Mouse (Mus musculus) midbrain, postnatal 0 days (tissue): ENCODE measurements around the gene Epp13. TPM values are rescaled to one million over a fixed set of nuclear protein-coding genes. Genes with fewer than 3 reads are reported as not detected.
"Not testable (repeated sequence)": the region's sequence is repeated elsewhere in the genome, so short reads cannot be mapped to it uniquely, and the experiment has no call there.

Experiments
- ATAC-seq: fragments of 200-750 bp; cut with Nextera tagmentation; 2 replicates; pipeline ENCODE4 v1.8.0; 2017; ENCODE audit warnings: moderate number of reproducible peaks, mild to moderate bottlenecking, moderate TSS enrichment, moderate library complexity; ENCODE audit not compliant: low FRiP score
- DNase-seq: peaks from one replicate; pipeline ENCODE4 v3.0.0-alpha.2; 2015; ENCODE audit warnings: low spot score
- H3K27ac ChIP-seq: fragments of 300-500 bp; sonication (generic); 2 replicates; pipeline ENCODE4 v1.5.1; 2014; ENCODE audit warnings: low read depth, mild to moderate bottlenecking, low read length, mixed read lengths
- H3K27me3 ChIP-seq: fragments of 300-500 bp; sonication (generic); 2 replicates; pipeline ENCODE4 v1.6.1; 2014; ENCODE audit warnings: low read length, control low read depth, mixed read lengths; ENCODE audit not compliant: insufficient read depth
- H3K36me3 ChIP-seq: fragments of 300-500 bp; sonication (generic); 2 replicates; pipeline ENCODE4 v1.6.1; 2014; ENCODE audit warnings: low read length, control low read depth, mixed read lengths; ENCODE audit not compliant: insufficient read depth
- H3K4me1 ChIP-seq: fragments of 300-500 bp; sonication (generic); 2 replicates; pipeline ENCODE4 v1.6.1; 2014; ENCODE audit warnings: mild to moderate bottlenecking, control low read depth, antibody characterized with exemption, low read length, mixed read lengths; ENCODE audit not compliant: insufficient read depth
- H3K4me2 ChIP-seq: fragments of 300-500 bp; sonication (generic); 2 replicates; pipeline ENCODE4 v1.6.1; 2014; ENCODE audit warnings: low read depth, mild to moderate bottlenecking, low read length, mixed read lengths; ENCODE audit not compliant: poor library complexity, severe bottlenecking
- H3K4me3 ChIP-seq: fragments of 300-500 bp; sonication (generic); 2 replicates; pipeline ENCODE4 v1.5.1; 2014; ENCODE audit warnings: low read depth, mild to moderate bottlenecking, low read length, moderate library complexity
- H3K9ac ChIP-seq: fragments of 300-500 bp; sonication (generic); replicated peaks from 2 replicates; pipeline ENCODE4 v1.6.1; 2014; ENCODE audit warnings: mild to moderate bottlenecking, low read length, moderate library complexity, mixed read lengths; ENCODE audit not compliant: poor library complexity, severe bottlenecking
- H3K9me3 ChIP-seq: fragments of 300-500 bp; sonication (generic); 2 replicates; pipeline ENCODE4 v1.6.1; 2016; ENCODE audit warnings: low read length, control low read depth
- CTCF ChIP-seq: IDR thresholded peaks from 2 replicates; pipeline ENCODE4 v1.5.1; 2016; ENCODE audit warnings: antibody characterized with exemption, mild to moderate bottlenecking
- WGBS: fragments of 180-500 bp; shearing (Covaris S2); extraction: QIAGEN DNeasy Blood & Tissue Kit; methylation state at CpG from one replicate; pipeline ENCODE4 v1.1.7; 2014; 5-methylcytosine and 5-hydroxymethylcytosine counted together
- polyA plus RNA-seq: library from polyadenylated mRNA; unstranded; fragments of >200 nt; fragmentation: Nextera tagmentation; extraction: Ambion mirVana; gene quantifications from 2 replicates; pipeline ENCODE4 v1.2.1, GENCODE M21; 2015
- total RNA-seq: library from RNA; depleted of rRNA; stranded (reverse); fragments of >200 nt; gene quantifications from 2 replicates; pipeline ENCODE4 v1.2.3, GENCODE M21; 2014

Epp13 gene
- total and polyA plus RNA-seq, 2 experiments from 2014 or later = 0.39 TPM; not detected in 1

- Histone ChIP-seq H3K27ac (no peak overlapping the region), H3K4me3 (no peak overlapping the region), H3K27me3 (no peaks in the 10 kb centered on the region), H3K4me1 (no peaks in the 10 kb centered on the region), H3K4me2 (no peak overlapping the region), H3K9me3 (no peaks in the 10 kb centered on the region), H3K9ac (no peak overlapping the region), H3K36me3 (no peaks in the 10 kb centered on the region)
- WGBS = 52% methylated on average over 11 of the region's 11 CpGs
- no peak for ATAC-seq
- no peak for TF ChIP-seq CTCF
- DNase-seq = no peak
These were observed 12.7 kb upstream of the Epp13 start for GRCm38 (mm10) chr7:6239787-6240186.

- not testable (repeated sequence) for H3K9ac ChIP-seq, H3K27me3 ChIP-seq, H3K4me2 ChIP-seq, H3K4me1 ChIP-seq, ATAC-seq, H3K4me3 ChIP-seq, H3K36me3 ChIP-seq, H3K9me3 ChIP-seq, H3K27ac ChIP-seq
- peak; percentile 59 for TF ChIP-seq CTCF
- WGBS = 32% methylated on average over 1 of the region's 1 CpGs
- peak; percentile 23 for DNase-seq
These were observed 11.6 kb upstream of the Epp13 start for GRCm38 (mm10) chr7:6240841-6241425.

- Histone ChIP-seq H3K4me2 (no peak overlapping the region), H3K4me3 (no peak overlapping the region), H3K27ac (no peak overlapping the region), H3K4me1 (no peaks in the 10 kb centered on the region), H3K9me3 (no peaks in the 10 kb centered on the region), H3K36me3 (no peaks in the 10 kb centered on the region), H3K9ac (no peak overlapping the region), H3K27me3 (no peaks in the 10 kb centered on the region)
- no peak for ATAC-seq
- 57% methylated on average over 11 of the region's 11 CpGs for WGBS
- no peak for TF ChIP-seq CTCF
- DNase-seq = no peak
These were observed 7.9 kb upstream of the Epp13 start for GRCm38 (mm10) chr7:6244361-6245292.

GRCm38 (mm10) chr7:6254451-6254850 lies 1.9 kb downstream of the Epp13 start:
- no peak overlapping the region for H3K4me3 ChIP-seq
- DNase-seq = no peak
- H3K27me3 ChIP-seq = no peaks in the 10 kb centered on the region
- no peak overlapping the region for H3K4me2 ChIP-seq
- TF ChIP-seq CTCF = no peak
- H3K9me3 ChIP-seq = 0 out of 2 replicates have a peak, but pooled peaks cover 5% of the 10 kb centered on the region
- H3K4me1 ChIP-seq = no peaks in the 10 kb centered on the region
- 92% methylated on average over 5 of the region's 5 CpGs for WGBS
- no peak for ATAC-seq
- no peaks in the 10 kb centered on the region for H3K36me3 ChIP-seq
- no peak overlapping the region for H3K27ac ChIP-seq
- H3K9ac ChIP-seq = no peak overlapping the region

GRCm38 (mm10) chr7:6257386-6257785 lies 4.9 kb downstream of the Epp13 start:
- Histone ChIP-seq H3K27me3 (no peaks in the 10 kb centered on the region), H3K27ac (no peak overlapping the region), H3K9me3 (0 out of 2 replicates have a peak, but pooled peaks cover 8% of the 10 kb centered on the region), H3K36me3 (no peaks in the 10 kb centered on the region), H3K4me1 (no peaks in the 10 kb centered on the region), H3K9ac (no peak overlapping the region), H3K4me2 (no peak overlapping the region), H3K4me3 (no peak overlapping the region)
- no peak for DNase-seq
- WGBS = 84% methylated on average over 4 of the region's 4 CpGs
- ATAC-seq = no peak
- TF ChIP-seq CTCF = no peak
